Mouse (Mus musculus): ENCODE measurements around the gene Wfdc13.

Wfdc13 gene

DNA sequence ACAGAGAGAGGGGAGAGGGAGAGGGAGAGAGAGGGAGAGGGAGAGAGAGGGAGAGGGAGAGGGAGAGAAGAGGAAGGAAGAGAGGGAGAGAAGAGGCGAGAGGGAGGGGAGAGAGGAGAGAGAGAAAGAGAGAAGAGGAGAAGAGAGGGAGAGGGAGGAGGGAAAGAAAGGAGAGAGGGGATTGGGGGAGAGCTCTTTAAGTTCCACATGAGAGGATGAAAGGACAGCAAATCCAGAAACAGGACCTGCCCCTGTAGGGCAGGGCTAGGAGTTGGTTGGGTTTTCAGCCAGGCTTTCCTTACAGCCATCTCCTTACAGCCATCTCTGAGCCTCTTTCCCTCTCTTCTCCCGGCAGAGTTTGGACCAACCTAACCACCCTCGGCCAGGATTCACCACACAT is at the start of gene Wfdc13:
Gene Wfdc13 (plus strand): TSS at position 301 of the 400 bp plus-strand sequence.
- DNase-seq (ENCODE audit: extremely low spot score): no peak

DNA sequence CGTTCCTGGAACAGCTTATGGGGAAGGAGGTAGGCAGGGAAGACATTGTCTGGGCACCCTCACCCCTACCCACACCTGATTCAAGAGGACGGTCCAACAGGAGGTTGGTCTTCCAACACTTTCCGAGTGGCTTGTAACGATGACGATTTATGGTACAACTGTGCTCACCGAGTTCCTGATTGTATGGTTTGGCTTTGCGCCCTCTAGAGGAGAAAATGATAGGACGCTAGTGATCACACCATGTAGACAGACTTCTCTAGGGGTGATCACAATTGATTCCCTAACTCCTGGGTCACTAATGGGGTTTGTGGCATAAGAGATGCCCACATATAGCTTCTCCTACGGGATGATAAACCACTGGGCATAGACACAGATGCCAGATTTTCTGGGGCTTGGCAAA is 49.6 kb upstream of the Wfdc13 start:
- DNase-seq (ENCODE audit: extremely low spot score): peak; percentile 4

DNA sequence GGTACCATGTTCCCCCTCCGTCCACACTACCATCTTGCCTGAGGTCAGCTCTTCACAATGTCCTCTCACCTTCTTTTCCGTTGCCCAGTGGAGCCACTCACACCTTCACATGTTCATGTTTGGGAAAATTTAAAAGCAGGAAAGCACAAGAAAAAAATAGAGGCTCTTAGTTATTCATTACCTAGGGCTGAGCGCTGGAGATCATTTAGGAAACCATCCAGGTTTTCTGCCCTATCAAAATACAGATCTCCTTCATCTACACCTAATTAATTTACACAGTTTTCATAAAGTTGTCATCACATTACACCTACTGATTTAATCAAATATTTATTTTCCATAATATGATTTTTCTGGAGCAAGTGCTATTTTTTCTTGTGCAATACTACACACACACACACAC is 46.2 kb upstream of the Wfdc13 start, which contains the start of gene Wfdc16:
Gene Wfdc16 (minus strand): TSS at position 101 of the 400 bp plus-strand sequence.
- no peak for DNase-seq (ENCODE audit: extremely low spot score)

GRCm38 (mm10) chr2:164641129-164641528 is 43.8 kb upstream of the Wfdc13 start:
- DNase-seq (ENCODE audit: extremely low spot score): no peak

- DNase-seq (ENCODE audit: extremely low spot score): no peak
Measured at GRCm38 (mm10) chr2:164641881-164642673, 42.8 kb upstream of the Wfdc13 start.

DNA sequence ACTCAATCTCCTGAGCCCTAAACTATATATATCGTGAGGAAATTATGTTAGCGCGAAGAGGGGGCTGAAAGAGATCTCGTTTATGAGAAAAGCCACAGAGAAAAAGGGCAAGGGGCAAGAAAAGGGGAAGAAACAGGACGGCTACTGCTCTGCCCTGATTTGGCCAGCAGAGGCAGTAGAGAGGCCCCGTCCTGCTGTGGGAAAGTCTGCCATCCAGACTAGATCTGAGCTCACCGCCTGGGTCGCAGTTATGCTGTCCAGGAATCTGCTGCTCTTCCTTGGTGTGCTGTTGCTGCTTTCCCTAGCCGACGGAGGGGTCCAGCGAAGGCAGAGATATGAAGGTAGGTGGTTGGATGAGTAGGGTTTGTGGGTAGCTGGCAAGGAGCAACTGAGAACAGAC is 29.0 kb upstream of the Wfdc13 start, which contains the start of gene Wfdc10:
Gene Wfdc10 (plus strand): TSS at position 189 of the 400 bp plus-strand sequence.
- peak; percentile 61 for DNase-seq (ENCODE audit: extremely low spot score)

GRCm38 (mm10) chr2:164656483-164656882 is 28.4 kb upstream of the Wfdc13 start, which contains the start of gene Wfdc9:
TSS of gene Wfdc9 (minus strand) at chr2:164656583.
- no peak for DNase-seq (ENCODE audit: extremely low spot score)

- no peak for DNase-seq (ENCODE audit: extremely low spot score)
Measured at GRCm38 (mm10) chr2:164664851-164665250, 20.1 kb upstream of the Wfdc13 start.

DNA sequence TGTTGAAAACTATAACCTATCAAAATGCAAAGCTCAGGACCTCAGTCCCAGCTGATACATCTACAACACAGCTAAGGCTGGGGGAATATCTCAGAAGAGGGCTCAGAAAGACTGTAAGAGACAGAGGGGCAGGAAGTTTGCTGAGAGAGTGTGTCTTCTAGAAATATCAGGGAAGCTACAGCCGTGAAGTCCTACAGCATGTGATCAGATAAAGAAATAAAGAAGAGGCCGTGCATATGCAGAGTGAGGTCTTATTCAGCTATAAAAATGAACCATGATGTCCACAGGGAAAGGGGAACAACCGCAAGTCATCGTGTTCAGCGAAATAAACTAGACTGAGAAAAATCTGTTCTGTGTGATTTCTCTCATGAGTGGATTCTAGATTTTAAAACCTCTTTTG is 14.6 kb upstream of the Wfdc13 start:
- no peak for DNase-seq (ENCODE audit: extremely low spot score)

GRCm38 (mm10) chr2:164670938-164671337 is 14.0 kb upstream of the Wfdc13 start:
- no peak for DNase-seq (ENCODE audit: extremely low spot score)

DNA sequence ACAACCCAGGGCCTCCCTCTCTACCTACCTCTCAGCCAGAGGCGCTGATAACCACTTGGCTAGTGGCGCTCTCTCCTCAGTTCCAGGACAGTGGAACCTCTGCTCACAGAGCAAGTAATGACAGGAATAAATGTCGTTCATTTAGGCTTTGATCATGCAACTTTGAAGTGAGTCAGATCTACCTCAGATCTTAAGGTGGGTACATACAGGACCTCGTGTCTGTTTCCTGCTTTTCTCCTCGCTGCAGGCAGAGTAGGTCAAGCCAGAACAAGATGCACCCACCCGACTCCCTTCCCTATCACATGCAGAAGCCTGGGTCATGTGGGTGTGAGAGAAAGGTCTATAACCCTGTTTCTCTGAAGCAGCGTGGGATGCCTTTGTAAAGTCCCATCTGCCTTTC is 10.9 kb upstream of the Wfdc13 start, which contains the start of gene Wfdc11:
Gene Wfdc11 (minus strand): TSS at position 101 of the 400 bp plus-strand sequence.
- DNase-seq (ENCODE audit: extremely low spot score): no peak

DNA sequence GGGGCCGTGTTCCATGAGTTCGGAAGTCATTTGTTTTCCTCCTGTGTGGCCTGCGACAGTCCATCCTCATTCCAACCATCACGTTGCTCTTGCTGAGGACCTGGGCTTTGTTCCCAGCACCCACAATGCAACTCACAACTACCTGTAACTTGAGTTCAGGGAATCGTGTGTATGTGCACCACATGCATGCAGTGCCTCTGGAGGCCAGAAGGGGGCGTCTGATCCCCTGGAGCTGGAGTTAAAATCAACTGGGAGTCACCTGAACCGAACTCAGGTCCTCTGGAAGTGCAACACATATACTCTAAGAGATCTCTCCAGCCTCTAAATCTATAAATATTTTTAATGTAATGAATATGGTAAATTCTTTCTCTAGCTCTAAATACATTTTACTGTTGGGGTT is 8.8 kb upstream of the Wfdc13 start:
- no peak for DNase-seq (ENCODE audit: extremely low spot score)

GRCm38 (mm10) chr2:164676916-164677685 is 7.8 kb upstream of the Wfdc13 start:
- DNase-seq (ENCODE audit: extremely low spot score): no peak

- peak; percentile 81 for DNase-seq (ENCODE audit: extremely low spot score)
Measured at GRCm38 (mm10) chr2:164678848-164679625, 5.9 kb upstream of the Wfdc13 start.

DNA sequence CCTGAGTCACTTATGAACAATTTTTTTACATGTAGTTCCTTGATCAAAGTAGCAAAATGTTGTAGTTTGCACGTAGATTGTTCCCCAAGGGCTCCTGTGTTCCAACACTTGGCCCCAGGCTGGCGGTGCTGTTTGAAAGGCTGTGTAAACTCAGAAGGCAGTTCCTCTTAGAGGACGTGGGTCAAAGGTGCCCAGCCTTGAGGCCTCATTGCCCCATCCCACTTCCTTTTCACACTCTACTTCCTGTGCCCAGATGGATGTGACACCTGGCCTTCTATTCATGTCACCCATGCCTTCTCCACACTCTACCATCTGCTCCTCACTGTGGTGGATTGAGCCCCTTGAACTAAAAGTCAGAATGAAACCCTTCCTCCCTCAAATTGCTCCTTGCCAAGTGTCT is 5.0 kb upstream of the Wfdc13 start:
- DNase-seq (ENCODE audit: extremely low spot score): peak; percentile 24

DNA sequence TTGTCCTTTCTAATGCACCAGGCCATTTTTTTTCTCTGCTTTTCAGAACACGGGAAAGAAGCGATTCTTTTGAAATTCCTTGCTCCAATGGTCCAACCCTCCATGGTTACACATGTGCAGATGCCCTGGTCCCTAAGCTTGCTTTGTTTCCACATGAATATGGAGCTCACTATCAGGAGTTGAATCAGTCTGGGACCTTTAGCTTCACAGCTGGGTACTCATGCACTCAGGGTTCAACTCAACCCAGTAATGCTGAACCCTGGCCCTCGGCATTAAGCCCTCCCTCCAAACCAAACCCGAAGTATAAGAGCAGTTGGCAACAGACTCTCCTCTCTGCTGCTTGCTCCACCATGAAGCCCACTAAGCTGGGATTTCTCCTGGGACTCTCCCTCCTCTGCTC is 13.3 kb downstream of the Wfdc13 start, which contains the start of gene Spint4:
Gene Spint4 (plus strand): TSS at position 301 of the 400 bp plus-strand sequence.
- no peak for DNase-seq (ENCODE audit: extremely low spot score)

DNA sequence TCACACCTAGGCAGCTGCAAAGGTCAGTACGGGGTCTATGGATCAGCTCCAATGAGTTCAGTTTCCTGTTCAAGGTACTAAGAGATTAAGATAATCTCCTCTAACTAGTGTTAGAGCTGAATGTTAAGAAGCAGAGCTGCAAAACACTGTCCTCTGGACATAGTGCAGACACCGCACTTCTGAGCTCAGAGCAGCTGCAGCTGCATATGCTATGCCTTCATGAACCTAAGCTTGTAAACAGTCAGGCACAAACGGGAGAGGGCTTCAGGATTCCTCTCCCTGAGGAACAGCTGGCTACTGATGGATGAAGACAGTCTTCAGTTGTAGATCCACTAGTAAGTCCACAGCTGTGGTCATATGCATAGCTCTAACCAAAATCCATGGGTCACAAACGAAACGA is 16.1 kb downstream of the Wfdc13 start:
- DNase-seq (ENCODE audit: extremely low spot score): no peak

GRCm38 (mm10) chr2:164701761-164702160 is 16.9 kb downstream of the Wfdc13 start:
- DNase-seq (ENCODE audit: extremely low spot score): no peak

GRCm38 (mm10) chr2:164704235-164704634 is 19.3 kb downstream of the Wfdc13 start:
- no peak for DNase-seq (ENCODE audit: extremely low spot score)

- no peak for DNase-seq (ENCODE audit: extremely low spot score)
Measured at GRCm38 (mm10) chr2:164705328-164705727, 20.4 kb downstream of the Wfdc13 start.

GRCm38 (mm10) chr2:164705991-164706390 is 21.1 kb downstream of the Wfdc13 start:
- no peak for DNase-seq (ENCODE audit: extremely low spot score)

DNA sequence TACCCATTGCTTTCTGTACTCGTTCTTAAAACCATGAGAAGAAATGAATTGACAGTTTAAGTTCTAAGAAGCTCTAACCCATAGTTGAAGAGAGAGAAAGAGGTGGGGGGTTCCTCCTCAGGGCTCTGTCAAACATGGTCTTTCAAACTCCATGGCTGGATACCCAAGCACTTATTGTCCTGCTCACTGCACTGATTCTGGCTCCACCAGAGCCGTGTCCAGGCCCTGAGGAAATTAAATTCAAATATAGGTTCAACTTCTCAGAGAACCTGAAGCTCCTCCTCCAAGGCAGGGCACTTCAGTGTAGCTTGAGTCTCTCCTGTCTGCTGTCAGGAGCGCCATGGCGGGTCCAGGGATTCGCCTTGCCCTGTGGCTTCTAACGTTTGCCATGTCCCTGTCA is 30.1 kb downstream of the Wfdc13 start, which contains the start of gene Spint5:
Gene Spint5 (plus strand): TSS at position 301 of the 400 bp plus-strand sequence.
- no peak for DNase-seq (ENCODE audit: extremely low spot score)
